Mouse (Mus musculus) neural tube, embryonic 15.5 days (tissue): Measurements from ENCODE around the gene Krt222. TPM values are rescaled to one million over a fixed set of nuclear protein-coding genes. Genes with fewer than 3 reads are reported as not detected.

ENCODE experiments used
- ATAC-seq: fragments of 200-750 bp; cut with Nextera tagmentation; 2 replicates; pipeline ENCODE4 v1.8.0; 2017; ENCODE audit warnings: mild to moderate bottlenecking, moderate TSS enrichment, moderate library complexity; ENCODE audit not compliant: low FRiP score
- H3K27ac ChIP-seq: fragments of 300-500 bp; sonication (generic); replicated peaks from 2 replicates; pipeline ENCODE4 v1.5.1; 2015; ENCODE audit warnings: mild to moderate bottlenecking, inconsistent platforms
- H3K27me3 ChIP-seq: fragments of 300-500 bp; sonication (generic); replicated peaks from 2 replicates; pipeline ENCODE4 v1.6.1; 2015; ENCODE audit warnings: inconsistent platforms
- H3K36me3 ChIP-seq: fragments of 300-500 bp; sonication (generic); 2 replicates; pipeline ENCODE4 v1.6.1; 2015; ENCODE audit warnings: inconsistent platforms
- H3K4me1 ChIP-seq: fragments of 300-500 bp; sonication (generic); 2 replicates; pipeline ENCODE4 v1.6.1; 2015; ENCODE audit warnings: inconsistent platforms
- H3K4me2 ChIP-seq: fragments of 300-500 bp; sonication (generic); 2 replicates; pipeline ENCODE4 v1.6.1; 2015; ENCODE audit warnings: inconsistent platforms, mild to moderate bottlenecking, moderate library complexity
- H3K4me3 ChIP-seq: fragments of 300-500 bp; sonication (generic); replicated peaks from 2 replicates; pipeline ENCODE4 v1.5.1; 2015; ENCODE audit warnings: mild to moderate bottlenecking, inconsistent platforms
- H3K9ac ChIP-seq: fragments of 300-500 bp; sonication (generic); replicated peaks from 2 replicates; pipeline ENCODE4 v1.6.1; 2015; ENCODE audit warnings: mild to moderate bottlenecking, inconsistent platforms
- H3K9me3 ChIP-seq: fragments of 300-500 bp; sonication (generic); replicated peaks from 2 replicates; pipeline ENCODE4 v1.6.1; 2016; ENCODE audit warnings: inconsistent platforms
- WGBS: fragments of 180-500 bp; shearing (Covaris S2); methylation state at CpG from one replicate; pipeline ENCODE4 v1.1.7; 2015; ENCODE audit warnings: mixed read lengths; 5-methylcytosine and 5-hydroxymethylcytosine counted together
- polyA plus RNA-seq: library from polyadenylated mRNA; unstranded; fragments of >200 nt; fragmentation: Nextera tagmentation; extraction: Ambion mirVana; gene quantifications from 2 replicates; pipeline ENCODE4 v1.2.1, GENCODE M21; 2015

The Krt222 gene
- polyA plus RNA-seq, 1 experiment from 2014 or later, result 11.9 TPM

DNA sequence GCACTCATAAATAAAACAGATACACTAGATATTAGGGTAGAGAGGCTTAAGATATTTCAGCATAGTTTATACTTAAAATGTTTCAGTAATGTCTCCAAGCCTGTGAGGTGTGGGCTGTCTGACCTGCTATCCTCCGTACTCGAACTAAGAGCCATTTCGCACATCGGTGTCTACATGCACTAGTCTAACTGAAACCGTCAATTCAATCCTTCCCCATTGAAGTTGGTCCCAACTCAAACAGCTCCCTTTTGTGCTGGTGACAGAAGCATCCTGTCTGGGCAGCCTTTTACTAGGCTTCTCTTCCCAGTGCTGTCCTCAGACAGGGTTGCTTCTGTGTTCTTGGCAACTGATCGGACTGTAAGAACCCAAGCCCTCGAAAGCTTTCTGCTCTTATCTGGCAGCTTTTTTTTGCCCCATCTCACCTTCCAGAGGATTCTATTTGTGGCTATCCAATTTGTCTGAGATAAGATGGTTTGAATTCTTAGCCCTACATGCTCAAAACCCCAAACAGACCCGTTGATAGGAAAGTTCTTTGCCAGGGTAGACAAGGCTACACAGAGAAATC is 35.7 kb downstream of the Krt222 start:
- no peak overlapping the region for H3K27ac ChIP-seq
- H3K9ac ChIP-seq, result no peak overlapping the region
- H3K9me3 ChIP-seq, result no peaks in the 10 kb centered on the region
- no peaks in the 10 kb centered on the region for H3K4me1 ChIP-seq
- WGBS, result 71% methylated on average over 8 of the region's 8 CpGs
- ATAC-seq, result no peak
- peaks cover 39% of the 10 kb centered on the region for H3K36me3 ChIP-seq
- no peak overlapping the region for H3K4me3 ChIP-seq
- no peak overlapping the region for H3K4me2 ChIP-seq
- no peaks in the 10 kb centered on the region for H3K27me3 ChIP-seq

DNA sequence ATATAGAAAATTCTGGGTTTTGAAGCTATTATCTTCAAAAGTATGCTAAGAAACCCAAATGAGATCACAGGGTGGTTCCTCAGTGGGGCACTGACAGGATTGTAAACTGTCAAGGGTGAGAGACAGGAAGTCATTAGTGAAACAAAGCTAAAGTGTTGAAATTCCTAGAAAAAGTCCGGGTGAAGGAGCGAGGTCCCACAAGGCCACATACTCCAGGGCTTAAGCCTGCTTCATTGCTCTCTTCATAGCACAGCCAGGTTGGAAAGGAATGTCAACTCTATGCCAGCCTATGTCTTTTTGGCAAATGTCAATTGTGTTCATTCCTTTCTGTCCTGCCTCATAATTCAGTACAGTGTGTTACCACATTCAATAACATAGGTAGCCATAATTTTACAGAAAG is 36.4 kb downstream of the Krt222 start:
- Histone ChIP-seq H3K4me2 (no peak overlapping the region), H3K27ac (no peak overlapping the region), H3K9ac (no peak overlapping the region), H3K4me1 (no peaks in the 10 kb centered on the region), H3K4me3 (no peak overlapping the region), H3K27me3 (no peaks in the 10 kb centered on the region), H3K9me3 (no peaks in the 10 kb centered on the region), H3K36me3 (peaks cover 31% of the 10 kb centered on the region)
- ATAC-seq, result no peak
- 18% methylated on average over 2 of the region's 2 CpGs for WGBS

DNA sequence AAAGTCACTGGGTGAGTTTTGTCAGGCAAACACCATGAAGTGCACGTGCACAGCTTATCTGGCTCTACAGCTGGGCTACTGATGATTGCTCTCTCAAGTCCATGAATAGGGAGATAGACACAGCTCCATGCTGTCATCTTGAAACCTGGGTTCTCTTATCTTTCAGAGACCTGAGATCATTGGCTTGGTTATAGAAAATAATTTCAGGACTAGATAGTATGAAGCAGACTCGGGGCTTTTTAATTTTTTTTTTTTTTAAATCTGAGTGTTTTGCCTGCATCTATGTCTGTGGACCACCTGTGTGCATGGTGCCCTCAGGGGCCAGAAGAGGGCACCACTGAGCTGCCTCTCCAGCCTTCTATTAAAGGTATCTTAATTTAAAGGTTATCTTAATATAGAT is 36.9 kb downstream of the Krt222 start:
- H3K36me3 ChIP-seq, result peaks cover 26% of the 10 kb centered on the region
- 34% methylated on average over 2 of the region's 2 CpGs for WGBS
- no peak overlapping the region for H3K27ac ChIP-seq
- H3K9ac ChIP-seq, result no peak overlapping the region
- H3K4me3 ChIP-seq, result no peak overlapping the region
- ATAC-seq, result no peak
- no peaks in the 10 kb centered on the region for H3K9me3 ChIP-seq
- H3K4me1 ChIP-seq, result no peaks in the 10 kb centered on the region
- H3K27me3 ChIP-seq, result no peaks in the 10 kb centered on the region
- no peak overlapping the region for H3K4me2 ChIP-seq

DNA sequence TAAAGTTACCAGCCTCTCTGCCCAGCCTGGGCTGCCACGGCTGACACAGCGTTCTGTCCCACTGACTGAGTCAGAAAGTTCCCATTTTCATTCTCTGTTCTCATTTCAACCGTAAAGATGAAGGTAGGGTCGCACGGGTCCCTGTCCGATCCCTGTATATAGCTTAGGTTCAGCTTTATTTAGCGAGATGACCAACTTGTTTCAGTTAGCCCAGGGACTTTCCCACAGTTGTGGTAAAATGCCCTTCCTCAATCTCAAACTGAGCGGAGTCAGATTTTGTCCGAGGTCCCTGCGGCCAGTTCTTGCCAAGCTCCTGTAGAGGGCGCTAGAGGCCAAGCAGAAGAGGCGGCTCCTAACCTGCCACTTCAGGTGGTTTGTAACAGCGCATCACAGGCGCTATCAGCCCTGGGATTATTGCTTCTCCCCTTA is 54.7 kb downstream of the Krt222 start:
- Histone ChIP-seq H3K4me3 (no peak overlapping the region), H3K9ac (no peak overlapping the region), H3K27me3 (no peaks in the 10 kb centered on the region), H3K4me1 (no peaks in the 10 kb centered on the region), H3K36me3 (no peaks in the 10 kb centered on the region), H3K27ac (no peak overlapping the region), H3K4me2 (no peak overlapping the region), H3K9me3 (no peaks in the 10 kb centered on the region)
- no peak for ATAC-seq
- WGBS, result 24% methylated on average over 14 of the region's 14 CpGs

DNA sequence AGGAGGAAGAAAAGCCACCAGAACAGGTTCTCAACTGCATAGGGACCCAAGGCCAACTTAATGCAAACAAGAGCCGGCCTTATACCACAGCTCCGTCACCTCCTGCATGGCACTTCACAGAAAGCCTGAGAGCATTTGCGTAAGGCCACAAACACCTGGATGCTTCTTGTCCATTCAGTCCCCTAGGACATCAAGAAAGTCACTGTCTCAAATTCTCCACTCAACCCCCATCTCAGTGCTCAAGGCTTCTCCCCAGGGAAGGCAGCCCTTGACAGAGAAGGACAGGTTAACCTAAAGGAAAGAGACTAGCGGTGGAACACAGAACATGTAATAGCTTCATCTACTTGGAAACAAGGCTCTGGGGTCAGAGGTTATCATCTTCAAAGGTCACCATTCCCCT is 56.5 kb downstream of the Krt222 start:
- Histone ChIP-seq H3K4me1 (peaks cover 4% of the 10 kb centered on the region), H3K4me3 (no peak overlapping the region), H3K27ac (no peak overlapping the region), H3K36me3 (no peaks in the 10 kb centered on the region), H3K9me3 (no peaks in the 10 kb centered on the region), H3K9ac (no peak overlapping the region), H3K27me3 (no peaks in the 10 kb centered on the region), H3K4me2 (no peak overlapping the region)
- 92% methylated on average over 4 of the region's 4 CpGs for WGBS
- ATAC-seq, result no peak

DNA sequence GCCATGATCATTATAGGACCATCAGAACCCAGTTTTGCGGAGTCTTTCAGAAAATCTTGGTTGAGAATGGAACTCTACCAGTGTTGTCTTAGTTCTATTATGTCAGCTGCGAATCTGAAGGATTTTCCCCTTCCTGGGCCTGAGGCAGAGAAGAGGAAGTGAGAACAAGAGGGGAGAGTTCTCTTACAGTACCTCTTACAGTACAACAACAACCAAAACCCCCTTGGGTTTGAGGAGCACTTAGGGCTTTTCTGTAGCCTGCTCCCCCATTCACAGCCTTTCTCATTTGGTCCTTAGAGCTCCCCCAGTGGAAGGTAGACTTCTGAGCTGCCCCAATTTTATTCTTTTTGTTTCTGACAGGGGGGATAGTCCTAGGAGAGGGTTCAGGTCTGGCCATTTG is 57.0 kb downstream of the Krt222 start:
- H3K27me3 ChIP-seq, result no peaks in the 10 kb centered on the region

More for the DNA sequence above, 57.0 kb downstream of the Krt222 start:
- H3K36me3 ChIP-seq, result no peaks in the 10 kb centered on the region
- no peak overlapping the region for H3K4me3 ChIP-seq
- H3K9me3 ChIP-seq, result no peaks in the 10 kb centered on the region
- H3K9ac ChIP-seq, result no peak overlapping the region
- H3K27ac ChIP-seq, result no peak overlapping the region
- ATAC-seq, result no peak
- H3K4me1 ChIP-seq, result peaks cover 5% of the 10 kb centered on the region
- WGBS, result 84% methylated on average over 2 of the region's 2 CpGs
- no peak overlapping the region for H3K4me2 ChIP-seq

Other genes with a start within 250 kb of the Krt222 start
- gene Top2a, start 219.9 kb downstream of the Krt222 start, polyA plus RNA-seq, result 25.8 and 71.2 TPM in 2 replicates
- gene Igfbp4, start 202.8 kb downstream of the Krt222 start, polyA plus RNA-seq, result 151 and 215 TPM in 2 replicates
- gene Tns4, start 154.8 kb downstream of the Krt222 start, polyA plus RNA-seq, result 0.09 and 0.22 TPM in 2 replicates
- gene Ccr7, start 89.0 kb downstream of the Krt222 start, polyA plus RNA-seq, result 0.52 TPM in 1 of 2 replicates, not detected in the other
- 221 and 227 TPM in 2 replicates for gene Smarce1, start 13.1 kb downstream of the Krt222 start, polyA plus RNA-seq
- not detected in 2 replicates for gene Krt24, start 41.2 kb upstream of the Krt222 start, polyA plus RNA-seq
- gene Krt25, start 78.9 kb upstream of the Krt222 start, polyA plus RNA-seq, result 0.61 and 0.77 TPM in 2 replicates
- gene Krt26, start 93.9 kb upstream of the Krt222 start, polyA plus RNA-seq, result 0.19 and 0.26 TPM in 2 replicates
- gene Krt27, start 107.0 kb upstream of the Krt222 start, polyA plus RNA-seq, result 0.19 and 0.33 TPM in 2 replicates
- 0.36 and 0.50 TPM in 2 replicates for gene Krt28, start 130.8 kb upstream of the Krt222 start, polyA plus RNA-seq
- 31.6 and 31.8 TPM in 2 replicates for gene Krt10, start 145.3 kb upstream of the Krt222 start, polyA plus RNA-seq
- gene Krt12, start 178.2 kb upstream of the Krt222 start, polyA plus RNA-seq, result 0.11 and 0.12 TPM in 2 replicates
- 0.08 and 5.4 TPM in 2 replicates for gene Krt20, start 194.1 kb upstream of the Krt222 start, polyA plus RNA-seq
- 0.15 and 0.93 TPM in 2 replicates for gene Krt23, start 249.1 kb upstream of the Krt222 start, polyA plus RNA-seq